Mouse (Mus musculus): ENCODE data around the gene Alyref.

Alyref gene

GRCm38 (mm10) chr11:120542376-120542775 lies 55.8 kb downstream of the Alyref start:
- no peak for DNase-seq (ENCODE audit: low read depth)
